Mouse (Mus musculus) midbrain, postnatal 0 days (tissue): ENCODE results near the gene Nos2. TPM values are rescaled to one million over a fixed set of nuclear protein-coding genes. Genes with fewer than 3 reads are reported as not detected.

Source experiments
- ATAC-seq: fragments of 200-750 bp; cut with Nextera tagmentation; 2 replicates; pipeline ENCODE4 v1.8.0; 2017; ENCODE audit warnings: moderate number of reproducible peaks, mild to moderate bottlenecking, moderate TSS enrichment, moderate library complexity; ENCODE audit not compliant: low FRiP score
- DNase-seq: peaks from one replicate; pipeline ENCODE4 v3.0.0-alpha.2; 2015; ENCODE audit warnings: low spot score
- H3K27ac ChIP-seq: fragments of 300-500 bp; sonication (generic); 2 replicates; pipeline ENCODE4 v1.5.1; 2014; ENCODE audit warnings: low read depth, mild to moderate bottlenecking, low read length, mixed read lengths
- H3K27me3 ChIP-seq: fragments of 300-500 bp; sonication (generic); 2 replicates; pipeline ENCODE4 v1.6.1; 2014; ENCODE audit warnings: low read length, control low read depth, mixed read lengths; ENCODE audit not compliant: insufficient read depth
- H3K36me3 ChIP-seq: fragments of 300-500 bp; sonication (generic); 2 replicates; pipeline ENCODE4 v1.6.1; 2014; ENCODE audit warnings: low read length, control low read depth, mixed read lengths; ENCODE audit not compliant: insufficient read depth
- H3K4me1 ChIP-seq: fragments of 300-500 bp; sonication (generic); 2 replicates; pipeline ENCODE4 v1.6.1; 2014; ENCODE audit warnings: mild to moderate bottlenecking, control low read depth, antibody characterized with exemption, low read length, mixed read lengths; ENCODE audit not compliant: insufficient read depth
- H3K4me2 ChIP-seq: fragments of 300-500 bp; sonication (generic); 2 replicates; pipeline ENCODE4 v1.6.1; 2014; ENCODE audit warnings: low read depth, mild to moderate bottlenecking, low read length, mixed read lengths; ENCODE audit not compliant: poor library complexity, severe bottlenecking
- H3K4me3 ChIP-seq: fragments of 300-500 bp; sonication (generic); 2 replicates; pipeline ENCODE4 v1.5.1; 2014; ENCODE audit warnings: low read depth, mild to moderate bottlenecking, low read length, moderate library complexity
- H3K9ac ChIP-seq: fragments of 300-500 bp; sonication (generic); replicated peaks from 2 replicates; pipeline ENCODE4 v1.6.1; 2014; ENCODE audit warnings: mild to moderate bottlenecking, low read length, moderate library complexity, mixed read lengths; ENCODE audit not compliant: poor library complexity, severe bottlenecking
- H3K9me3 ChIP-seq: fragments of 300-500 bp; sonication (generic); 2 replicates; pipeline ENCODE4 v1.6.1; 2016; ENCODE audit warnings: low read length, control low read depth
- CTCF ChIP-seq: IDR thresholded peaks from 2 replicates; pipeline ENCODE4 v1.5.1; 2016; ENCODE audit warnings: antibody characterized with exemption, mild to moderate bottlenecking
- WGBS: fragments of 180-500 bp; shearing (Covaris S2); extraction: QIAGEN DNeasy Blood & Tissue Kit; methylation state at CpG from one replicate; pipeline ENCODE4 v1.1.7; 2014; 5-methylcytosine and 5-hydroxymethylcytosine counted together
- polyA plus RNA-seq: library from polyadenylated mRNA; unstranded; fragments of >200 nt; fragmentation: Nextera tagmentation; extraction: Ambion mirVana; gene quantifications from 2 replicates; pipeline ENCODE4 v1.2.1, GENCODE M21; 2015
- total RNA-seq: library from RNA; depleted of rRNA; stranded (reverse); fragments of >200 nt; gene quantifications from 2 replicates; pipeline ENCODE4 v1.2.3, GENCODE M21; 2014

The Nos2 gene
- total and polyA plus RNA-seq, 2 experiments from 2014 or later = 0.22 to 0.38 TPM

DNA sequence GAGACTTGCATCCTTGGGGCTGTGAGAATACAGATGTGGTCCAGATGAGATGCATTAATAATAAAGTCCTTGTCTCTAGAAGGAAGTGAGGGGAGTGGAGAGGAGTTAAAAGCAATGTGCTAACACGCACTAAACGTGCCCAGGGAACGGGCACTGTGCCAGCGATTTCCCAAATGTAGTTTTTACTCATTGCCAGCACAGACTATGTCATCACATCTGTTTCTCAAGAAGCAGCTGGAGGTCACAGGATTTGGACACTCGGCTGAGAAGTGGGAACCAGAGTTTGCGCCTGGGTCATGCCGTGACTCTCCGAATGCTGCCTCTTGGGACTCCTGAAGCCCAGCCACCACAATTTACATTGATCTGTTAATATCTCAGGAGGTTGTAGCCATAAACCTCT is 29.8 kb downstream of the Nos2 start:
- Histone ChIP-seq H3K4me1 (peaks cover 3% of the 10 kb centered on the region; the same call in 1 of the 2 replicates), H3K36me3 (no peaks in the 10 kb centered on the region), H3K27ac (no peak overlapping the region), H3K4me3 (no peak overlapping the region), H3K27me3 (peaks cover 10% of the 10 kb centered on the region), H3K9ac (no peak overlapping the region), H3K4me2 (no peak overlapping the region), H3K9me3 (no peaks in the 10 kb centered on the region)
- DNase-seq (no peak), ATAC-seq (no peak)
- TF ChIP-seq CTCF = no peak
- WGBS = 80% methylated on average over 8 of the region's 8 CpGs

DNA sequence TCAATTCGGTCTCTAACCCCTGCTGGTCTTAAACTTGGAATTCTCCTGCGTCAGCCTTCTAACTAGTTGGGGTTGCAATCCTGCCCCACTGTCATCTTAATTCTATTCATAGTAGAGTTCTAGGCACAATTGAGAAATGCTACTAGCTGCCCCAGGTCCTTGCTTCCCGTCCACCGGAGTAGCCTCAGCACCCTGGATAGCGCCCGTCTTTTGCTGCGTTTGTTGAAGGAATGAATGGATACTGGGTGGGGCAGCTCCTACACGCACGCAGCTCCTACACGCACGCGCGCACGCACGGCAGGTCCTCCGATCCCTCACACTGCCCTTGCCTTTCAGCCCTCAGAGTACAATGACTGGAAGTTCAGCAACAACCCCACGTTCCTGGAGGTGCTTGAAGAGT is 31.9 kb downstream of the Nos2 start:
- Histone ChIP-seq H3K4me1 (peaks cover 3% of the 10 kb centered on the region; the same call in 1 of the 2 replicates), H3K4me3 (peak overlapping the region; percentile 18; the same call in 1 of the 2 replicates), H3K27me3 (peaks cover 10% of the 10 kb centered on the region), H3K9ac (no peak overlapping the region), H3K4me2 (peak overlapping the region; percentile 43), H3K27ac (no peak overlapping the region), H3K9me3 (no peaks in the 10 kb centered on the region), H3K36me3 (no peaks in the 10 kb centered on the region)
- ATAC-seq (no peak), DNase-seq (peak; percentile 5)
- no peak for TF ChIP-seq CTCF
- 7% methylated on average over 17 of the region's 17 CpGs for WGBS

DNA sequence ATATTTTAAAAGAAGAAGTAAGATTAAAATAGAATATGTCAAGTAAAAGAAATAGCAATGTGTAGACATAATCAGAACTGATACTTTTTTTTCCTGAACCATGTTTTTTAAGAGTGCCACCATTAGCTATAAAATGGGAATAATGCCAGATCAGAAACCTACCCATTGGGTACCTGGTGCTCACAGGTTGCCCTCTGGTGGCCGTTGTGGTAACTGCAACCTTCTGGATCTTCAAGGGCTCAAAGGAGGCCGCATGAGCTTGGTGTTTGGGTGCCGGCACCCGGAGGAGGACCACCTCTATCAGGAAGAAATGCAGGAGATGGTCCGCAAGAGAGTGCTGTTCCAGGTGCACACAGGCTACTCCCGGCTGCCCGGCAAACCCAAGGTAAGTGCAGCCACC is 35.7 kb downstream of the Nos2 start:
- Histone ChIP-seq H3K27me3 (peaks cover 10% of the 10 kb centered on the region; the same call in 1 of the 2 replicates), H3K4me2 (no peak overlapping the region), H3K9me3 (no peaks in the 10 kb centered on the region), H3K4me1 (peaks cover 3% of the 10 kb centered on the region; the same call in 1 of the 2 replicates), H3K4me3 (no peak overlapping the region), H3K36me3 (no peaks in the 10 kb centered on the region), H3K27ac (no peak overlapping the region), H3K9ac (no peak overlapping the region)
- WGBS = 9% methylated on average over 7 of the region's 7 CpGs
- ATAC-seq (no peak), DNase-seq (peak; percentile 84)
- peak; percentile 91 for TF ChIP-seq CTCF

DNA sequence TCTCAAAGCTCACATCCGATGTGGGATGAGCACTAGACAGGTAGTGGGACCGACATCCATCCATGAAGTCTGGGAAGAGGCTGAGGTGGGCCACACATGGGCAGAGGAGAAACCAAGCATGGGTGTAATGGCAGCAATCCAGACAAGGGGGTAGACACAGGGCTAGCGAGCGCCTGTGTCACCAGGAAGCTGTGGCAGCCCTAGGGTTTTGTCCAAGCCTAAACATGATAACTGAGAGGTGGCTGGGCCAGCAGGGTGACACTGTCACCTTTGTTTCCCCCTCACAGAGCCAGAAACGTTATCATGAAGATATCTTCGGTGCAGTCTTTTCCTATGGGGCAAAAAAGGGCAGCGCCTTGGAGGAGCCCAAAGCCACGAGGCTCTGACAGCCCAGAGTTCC is 38.8 kb downstream of the Nos2 start:
- Histone ChIP-seq H3K4me1 (no peaks in the 10 kb centered on the region), H3K27me3 (no peaks in the 10 kb centered on the region), H3K9me3 (no peaks in the 10 kb centered on the region), H3K9ac (no peak overlapping the region), H3K4me3 (no peak overlapping the region), H3K36me3 (no peaks in the 10 kb centered on the region), H3K27ac (no peak overlapping the region), H3K4me2 (no peak overlapping the region)
- ATAC-seq (no peak), DNase-seq (no peak)
- 77% methylated on average over 8 of the region's 8 CpGs for WGBS
- no peak for TF ChIP-seq CTCF

DNA sequence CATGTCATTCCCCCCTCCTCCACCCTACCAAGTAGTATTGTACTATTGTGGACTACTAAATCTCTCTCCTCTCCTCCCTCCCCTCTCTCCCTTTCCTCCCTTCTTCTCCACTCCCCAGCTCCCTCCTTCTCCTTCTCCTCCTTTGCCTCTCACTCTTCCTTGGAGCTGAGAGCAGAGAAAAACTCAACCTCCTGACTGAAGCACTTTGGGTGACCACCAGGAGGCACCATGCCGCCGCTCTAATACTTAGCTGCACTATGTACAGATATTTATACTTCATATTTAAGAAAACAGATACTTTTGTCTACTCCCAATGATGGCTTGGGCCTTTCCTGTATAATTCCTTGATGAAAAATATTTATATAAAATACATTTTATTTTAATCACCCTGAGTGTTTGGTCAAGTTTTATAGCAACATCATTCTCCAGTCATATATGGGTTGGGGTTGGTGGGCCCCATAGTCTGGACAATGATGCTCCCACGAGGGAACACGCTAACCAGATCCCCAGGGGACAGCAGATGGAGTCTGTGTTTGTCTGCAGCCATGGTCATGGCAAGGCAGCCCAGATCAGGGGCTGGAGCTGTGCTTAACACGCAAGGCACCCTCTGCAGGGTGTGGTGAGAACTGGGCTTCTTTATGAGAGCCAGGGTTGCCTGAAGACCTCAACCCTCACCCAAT is 39.4 kb downstream of the Nos2 start:
- peak; percentile 32 for DNase-seq
- 66% methylated on average over 5 of the region's 5 CpGs for WGBS

DNA sequence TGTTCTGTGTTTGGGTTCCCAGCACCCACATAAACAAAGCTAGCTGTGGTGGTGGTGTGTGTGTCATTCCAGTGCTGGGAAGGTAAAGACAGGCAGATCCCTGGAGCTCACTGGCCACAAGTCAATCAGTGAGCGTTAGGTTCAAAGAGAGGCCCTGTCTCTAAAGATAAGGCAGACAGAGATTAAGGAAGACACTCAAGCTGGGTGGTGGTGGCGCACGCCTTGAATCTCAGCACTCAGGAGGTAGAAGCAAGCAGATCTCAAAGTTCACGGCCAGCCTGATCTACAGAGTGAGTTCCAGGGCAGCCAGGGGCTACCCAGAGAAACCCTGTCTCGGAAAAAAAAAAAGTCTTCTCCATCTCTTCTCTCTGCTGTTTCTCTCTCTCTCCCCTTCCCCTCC is 40.6 kb downstream of the Nos2 start:
- no peak for TF ChIP-seq CTCF
- WGBS = 78% methylated on average over 5 of the region's 5 CpGs
- no peaks in the 10 kb centered on the region for H3K27me3 ChIP-seq
- H3K36me3 ChIP-seq = no peaks in the 10 kb centered on the region
- no peak for DNase-seq
- no peak overlapping the region for H3K27ac ChIP-seq
- H3K4me3 ChIP-seq = no peak overlapping the region
- H3K9ac ChIP-seq = no peak overlapping the region
- no peak for ATAC-seq
- no peaks in the 10 kb centered on the region for H3K9me3 ChIP-seq
- H3K4me2 ChIP-seq = no peak overlapping the region
- H3K4me1 ChIP-seq = no peaks in the 10 kb centered on the region

More for the DNA sequence above, 39.4 kb downstream of the Nos2 start:
- Histone ChIP-seq H3K36me3 (no peaks in the 10 kb centered on the region), H3K4me3 (no peak overlapping the region), H3K27ac (no peak overlapping the region), H3K4me2 (no peak overlapping the region), H3K4me1 (no peaks in the 10 kb centered on the region), H3K9ac (no peak overlapping the region), H3K9me3 (no peaks in the 10 kb centered on the region), H3K27me3 (no peaks in the 10 kb centered on the region)
- peak; percentile 72 for TF ChIP-seq CTCF
- no peak for ATAC-seq
